Mouse (Mus musculus): ENCODE measurements around the gene Fsd1.

GRCm38 (mm10) chr17:56034726-56035100, 48.4 kb downstream of the Fsd1 start:
- TF ChIP-seq CTCF (IDR thresholded peaks at IDR 0.05) (no peak), EP300 (IDR thresholded peaks at IDR 0.05) (no peak)

Measured in lung, postnatal 0 days (tissue).